Mouse (Mus musculus): ENCODE results near the gene Kcnn3.

Gene Kcnn3

GRCm38 (mm10) chr3:89607327-89607726 is 87.4 kb downstream of the Kcnn3 start:
- in situ Hi-C loops (cut with MboI, MseI), result no loop called here

- in situ Hi-C loops (cut with MboI, MseI), result no loop called here
These were observed 92.1 kb downstream of the Kcnn3 start for GRCm38 (mm10) chr3:89612048-89612447.

GRCm38 (mm10) chr3:89613526-89614523 is 93.9 kb downstream of the Kcnn3 start:
- in situ Hi-C loops (cut with MboI, MseI), result no loop called here

GRCm38 (mm10) chr3:89616861-89617260 is 96.9 kb downstream of the Kcnn3 start:
- in situ Hi-C loops (cut with MboI, MseI), result no loop called here

- in situ Hi-C loops (cut with MboI, MseI), result no loop called here
These were observed 97.4 kb downstream of the Kcnn3 start for GRCm38 (mm10) chr3:89617360-89617759.

- in situ Hi-C loops (cut with MboI, MseI), result no loop called here
These were observed 102.9 kb downstream of the Kcnn3 start for GRCm38 (mm10) chr3:89622825-89623224.

- in situ Hi-C loops (cut with MboI, MseI), result no loop called here
These were observed 103.6 kb downstream of the Kcnn3 start for GRCm38 (mm10) chr3:89623531-89623930.

GRCm38 (mm10) chr3:89624001-89624400 is 104.0 kb downstream of the Kcnn3 start:
- in situ Hi-C loops (cut with MboI, MseI), result no loop called here

- in situ Hi-C loops (cut with MboI, MseI), result no loop called here
These were observed 105.0 kb downstream of the Kcnn3 start for GRCm38 (mm10) chr3:89624814-89625445.

- in situ Hi-C loops (cut with MboI, MseI), result no loop called here
These were observed 106.6 kb downstream of the Kcnn3 start for GRCm38 (mm10) chr3:89626556-89626955.

- in situ Hi-C loops (cut with MboI, MseI), result no loop called here
These were observed 109.8 kb downstream of the Kcnn3 start for GRCm38 (mm10) chr3:89629811-89630210.

- in situ Hi-C loops (cut with MboI, MseI), result no loop called here
These were observed 111.8 kb downstream of the Kcnn3 start for GRCm38 (mm10) chr3:89631750-89632149.

GRCm38 (mm10) chr3:89633531-89633930 is 113.6 kb downstream of the Kcnn3 start:
- in situ Hi-C loops (cut with MboI, MseI), result no loop called here

- in situ Hi-C loops (cut with MboI, MseI), result no loop called here
These were observed 114.0 kb downstream of the Kcnn3 start for GRCm38 (mm10) chr3:89633941-89634340.

GRCm38 (mm10) chr3:89640804-89641203 is 120.8 kb downstream of the Kcnn3 start:
- in situ Hi-C loops (cut with MboI, MseI), result no loop called here

- in situ Hi-C loops (cut with MboI, MseI), result no loop called here
These were observed 123.4 kb downstream of the Kcnn3 start for GRCm38 (mm10) chr3:89643391-89643790.

GRCm38 (mm10) chr3:89646813-89647255 is 126.9 kb downstream of the Kcnn3 start:
- in situ Hi-C loops (cut with MboI, MseI), result no loop called here

GRCm38 (mm10) chr3:89647268-89647874 is 127.4 kb downstream of the Kcnn3 start:
- in situ Hi-C loops (cut with MboI, MseI), result no loop called here

GRCm38 (mm10) chr3:89649890-89650289 is 129.9 kb downstream of the Kcnn3 start:
- in situ Hi-C loops (cut with MboI, MseI), result no loop called here

- in situ Hi-C loops (cut with MboI, MseI), result no loop called here
These were observed 133.4 kb downstream of the Kcnn3 start for GRCm38 (mm10) chr3:89653231-89653954.

- in situ Hi-C loops (cut with MboI, MseI), result no loop called here
These were observed 137.1 kb downstream of the Kcnn3 start for GRCm38 (mm10) chr3:89657092-89657491.

- in situ Hi-C loops (cut with MboI, MseI), result no loop called here
These were observed 138.5 kb downstream of the Kcnn3 start for GRCm38 (mm10) chr3:89658457-89658856.
